Mouse (Mus musculus) megakaryocyte progenitor cell, adult 5-6 weeks (primary cell): ENCODE data around the gene Gm21119. TPM values are rescaled to one million over a fixed set of nuclear protein-coding genes. Genes with fewer than 3 reads are reported as not detected.
"Not testable (repeated sequence)": the region's sequence is repeated elsewhere in the genome, so short reads cannot be mapped to it uniquely, and the experiment has no call there.

Experiments
- ATAC-seq: replicated peaks from 2 replicates; pipeline ENCODE4 v1.8.0; 2016; ENCODE audit warnings: mild to moderate bottlenecking, moderate TSS enrichment, inconsistent platforms; ENCODE audit not compliant: poor library complexity
- total RNA-seq, 2 experiments: library from RNA; stranded (forward) in 1 of 2; stranded (reverse) in 1 of 2; fragments of 157-497, 149-512 nt in 1 of 2; fragments of 200-1000 nt in 1 of 2; gene quantifications; 2 replicates each; pipeline versions ENCODE4 v1.2.3 to v1.2.4; 2015 to 2017

Gene Gm21119
- total RNA-seq (2015) (not detected in 2 replicates), total RNA-seq (2017) (0.10 TPM in 1 of 2 replicates, not detected in the other)

DNA sequence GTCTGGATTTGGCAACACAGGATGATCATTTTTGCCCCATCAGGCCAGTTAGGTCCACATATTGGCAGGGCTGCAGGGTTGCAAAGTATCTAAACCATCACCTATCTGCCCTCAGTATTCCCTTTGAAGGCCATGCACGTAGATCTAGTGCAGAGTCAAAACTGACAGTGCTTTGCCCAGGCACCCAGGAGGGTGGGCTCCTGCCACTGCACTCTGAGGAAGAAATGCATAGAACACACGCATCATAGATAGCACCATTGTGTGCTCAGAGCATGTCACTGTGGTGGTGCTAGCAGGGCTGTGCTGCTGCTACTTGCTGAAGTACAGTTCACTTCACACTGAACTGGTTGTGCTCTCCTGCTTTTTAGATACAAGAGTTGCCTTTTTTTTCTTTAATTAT lies at the start of gene Gm21119:
Gm21119 (plus strand) TSS at position 301 of the 400 bp plus-strand sequence.
- not testable (repeated sequence) for ATAC-seq

DNA sequence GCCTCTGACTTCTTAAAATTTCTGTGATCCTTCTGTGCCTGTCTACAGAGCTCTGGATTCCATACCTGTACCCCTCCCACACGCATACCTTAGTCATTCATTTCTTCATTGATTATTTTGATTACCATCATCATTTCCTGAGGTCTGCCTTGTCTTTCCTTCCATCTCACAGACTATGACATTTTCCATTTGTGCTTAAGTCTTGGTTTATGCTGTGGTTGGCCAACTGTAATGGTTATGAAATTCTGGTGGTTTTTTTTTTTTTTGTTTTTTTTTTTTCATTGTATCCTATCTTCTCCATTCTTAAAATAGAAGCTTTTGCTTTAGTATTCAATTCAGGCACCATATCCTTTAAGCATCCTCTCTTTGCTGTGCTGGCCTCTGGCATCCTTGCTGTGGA lies 48.0 kb upstream of the Gm21119 start:
- peak; percentile 65 for ATAC-seq

DNA sequence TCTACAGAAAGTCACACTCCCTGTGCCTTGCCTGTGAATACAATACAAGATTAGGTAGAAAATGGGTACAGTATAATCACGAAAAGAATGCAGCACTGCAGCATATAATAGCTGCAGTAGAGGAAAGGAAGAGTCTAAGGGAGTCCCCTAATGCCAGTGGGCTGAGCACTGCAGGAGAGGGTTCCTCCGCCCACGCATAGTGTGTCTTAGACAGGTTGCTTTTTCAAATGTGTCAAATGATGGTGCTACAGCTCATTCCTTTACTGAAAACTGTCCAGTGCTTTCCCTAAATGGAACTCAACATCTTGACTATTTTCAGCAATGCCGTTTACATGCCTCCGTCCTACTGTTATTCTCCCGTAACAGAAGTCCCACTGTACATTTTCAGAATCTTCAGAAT lies 33.6 kb upstream of the Gm21119 start:
- ATAC-seq, result not testable (repeated sequence)

DNA sequence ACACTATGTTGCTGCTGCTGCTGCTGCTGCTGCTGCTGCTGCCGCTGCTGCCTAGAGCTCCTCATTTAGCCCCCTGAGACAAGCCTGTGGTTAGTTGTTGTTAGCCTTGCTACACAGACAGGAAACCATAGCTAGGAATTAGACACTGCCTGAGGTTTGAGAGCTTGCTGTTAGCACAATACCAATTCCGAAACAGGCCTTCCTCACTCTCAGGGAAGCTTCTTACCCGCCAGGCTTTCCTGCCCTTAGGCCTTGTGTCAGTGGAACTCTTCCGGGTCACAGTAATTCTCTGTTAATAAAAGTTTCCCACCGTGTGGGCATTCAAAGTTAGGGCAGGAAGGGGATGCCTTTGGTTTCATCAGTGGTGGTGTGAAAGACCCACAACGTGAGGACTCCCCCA lies 31.9 kb upstream of the Gm21119 start:
- ATAC-seq, result peak; percentile 85

DNA sequence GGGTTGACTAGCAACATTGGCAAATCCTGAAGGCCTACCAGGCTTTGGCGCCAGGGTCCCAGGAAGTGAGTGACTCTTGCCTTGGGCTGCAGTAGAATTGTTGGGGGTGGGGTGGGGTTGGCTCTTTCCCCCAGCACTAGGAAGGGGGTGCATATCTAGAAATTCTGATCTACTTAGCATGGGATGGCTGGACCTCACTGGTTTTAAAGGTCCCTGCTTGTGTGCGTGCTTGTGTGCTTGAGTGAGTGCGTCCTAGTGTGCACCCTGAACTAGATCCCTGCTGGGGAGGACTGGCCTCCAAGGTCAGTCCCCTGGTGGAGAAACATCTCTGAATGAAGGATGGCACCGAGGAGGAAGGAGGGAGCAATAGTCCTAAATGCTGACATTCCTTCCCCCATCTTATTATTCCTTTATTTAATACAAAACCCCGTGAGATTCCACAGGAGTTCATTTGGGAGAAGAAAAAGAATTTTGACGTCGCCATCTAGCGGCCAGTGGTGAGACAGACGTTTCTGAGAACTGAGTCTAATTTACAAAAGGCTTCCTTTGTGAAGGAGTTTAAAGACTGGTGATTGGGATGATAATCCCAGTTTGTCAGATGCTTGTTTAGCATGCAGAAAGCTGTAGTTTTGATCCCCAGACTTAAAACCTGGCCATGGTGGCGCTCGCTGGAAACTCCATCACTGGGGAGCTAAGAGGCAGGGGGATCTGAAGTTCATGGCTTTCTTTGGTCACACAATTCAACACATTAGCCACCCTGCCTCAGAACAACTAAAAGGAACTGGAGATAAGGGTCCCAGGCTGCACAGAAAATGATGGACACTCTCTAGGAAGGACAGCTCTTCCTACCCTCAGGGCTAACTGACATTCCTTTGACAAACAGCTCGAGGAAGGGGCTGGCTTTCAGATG lies 26.2 kb upstream of the Gm21119 start:
- ATAC-seq, result peak; percentile 73

DNA sequence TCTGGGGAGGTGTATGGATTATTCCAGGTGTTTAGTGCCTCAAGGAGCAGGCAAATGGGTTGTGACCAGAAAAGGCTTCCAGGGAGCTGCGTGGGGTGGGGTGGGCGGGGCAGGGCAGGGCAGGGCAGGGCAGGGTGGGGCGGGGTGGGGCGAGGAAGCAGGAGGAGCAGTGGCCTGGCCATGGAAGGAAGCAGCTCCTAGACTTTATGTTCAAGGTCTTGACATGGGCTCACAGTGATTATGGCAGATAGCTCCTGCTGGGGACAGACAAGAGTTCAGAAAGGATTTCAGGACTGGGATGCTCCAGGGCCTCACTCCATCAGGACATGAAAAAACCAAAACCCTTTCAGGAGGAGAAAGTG lies 25.6 kb upstream of the Gm21119 start:
- 0 out of 2 replicates have a peak, but pooled peaks have one; percentile 34 for ATAC-seq

DNA sequence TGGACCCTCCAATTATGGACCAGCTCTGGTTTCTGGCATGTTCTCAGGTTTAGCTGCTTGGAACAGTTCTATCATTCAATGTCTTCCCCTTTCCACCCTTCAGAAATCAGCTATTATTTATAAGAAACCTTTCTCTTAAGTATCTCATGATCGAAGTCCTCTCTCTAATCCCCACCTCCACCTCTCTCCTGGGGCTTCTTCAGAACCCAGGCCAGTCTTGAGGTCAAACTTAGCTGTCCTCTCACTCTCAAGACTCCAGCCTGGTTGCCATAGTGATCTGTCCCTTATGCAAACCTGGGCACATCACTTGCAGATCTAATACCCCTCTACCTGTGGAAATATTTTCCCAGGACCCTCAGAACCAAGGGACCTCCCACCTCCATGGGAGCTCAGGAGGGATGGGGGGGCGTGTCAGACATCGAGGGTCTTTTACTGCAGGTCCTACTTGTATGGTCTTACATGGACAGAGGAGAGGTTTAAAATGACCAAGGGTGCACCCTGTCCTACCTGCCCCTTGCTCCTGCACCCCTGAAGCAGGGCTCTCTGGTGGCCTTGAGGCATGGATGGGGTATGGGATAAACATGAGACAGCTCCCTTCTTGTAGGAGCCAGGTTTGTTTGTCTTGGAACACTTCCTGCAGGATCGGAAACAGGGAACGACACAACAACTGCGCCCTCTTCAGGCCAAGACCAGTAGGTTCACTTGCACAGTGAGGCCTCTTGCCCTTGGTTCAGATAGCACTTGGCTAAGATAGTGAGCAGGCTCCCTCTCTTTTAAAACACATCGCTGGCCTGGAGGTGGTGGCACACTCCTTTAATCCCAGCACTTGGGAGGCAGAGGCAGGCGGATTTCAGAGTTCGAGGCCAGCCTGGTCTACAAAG lies 24.4 kb upstream of the Gm21119 start:
- peak; percentile 84 for ATAC-seq

DNA sequence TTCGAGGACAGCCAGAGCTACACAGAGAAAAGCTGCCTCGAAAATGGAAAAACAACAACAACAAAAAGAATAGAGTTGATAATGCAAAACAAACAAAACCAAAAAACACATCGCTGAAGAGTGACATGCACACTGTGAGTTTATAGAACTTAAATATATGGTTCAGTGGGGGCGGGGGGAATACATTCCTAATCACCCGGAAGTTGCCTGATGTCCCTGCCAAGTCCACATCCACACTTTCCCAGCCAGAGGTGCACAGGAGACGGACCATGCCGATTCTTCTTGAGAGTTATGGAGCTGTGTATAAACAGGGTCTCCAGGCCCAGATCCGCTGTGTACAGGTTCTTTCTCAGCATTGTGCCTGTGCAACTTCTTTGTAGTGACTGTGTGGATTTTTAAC lies 23.7 kb upstream of the Gm21119 start:
- not testable (repeated sequence) for ATAC-seq

DNA sequence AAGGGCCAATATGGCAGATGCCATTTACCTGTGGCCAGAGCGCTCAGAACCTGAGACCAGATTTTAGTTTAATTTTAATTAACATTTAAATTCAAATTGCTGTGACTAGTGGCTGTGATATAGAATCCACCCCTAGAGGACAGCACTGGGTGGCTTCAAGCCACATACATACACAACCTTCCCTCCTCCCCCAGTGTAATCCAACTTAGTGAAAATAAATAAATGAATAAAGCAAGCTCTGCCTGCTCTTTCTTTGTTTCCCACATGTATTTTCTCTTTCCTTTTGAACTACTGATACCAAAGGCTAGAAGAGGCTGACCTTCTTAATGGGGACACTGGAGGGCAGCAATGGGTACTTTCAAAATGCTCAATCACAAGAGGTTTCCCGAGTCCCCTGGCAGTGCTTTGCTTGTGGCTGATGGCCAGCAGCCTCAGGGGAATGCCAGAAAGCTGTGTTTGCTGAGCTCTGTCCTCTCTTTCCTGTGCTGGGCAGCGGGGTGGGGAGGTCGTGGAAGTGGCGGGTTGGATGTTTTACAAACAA lies 21.9 kb upstream of the Gm21119 start:
- not testable (repeated sequence) for ATAC-seq

DNA sequence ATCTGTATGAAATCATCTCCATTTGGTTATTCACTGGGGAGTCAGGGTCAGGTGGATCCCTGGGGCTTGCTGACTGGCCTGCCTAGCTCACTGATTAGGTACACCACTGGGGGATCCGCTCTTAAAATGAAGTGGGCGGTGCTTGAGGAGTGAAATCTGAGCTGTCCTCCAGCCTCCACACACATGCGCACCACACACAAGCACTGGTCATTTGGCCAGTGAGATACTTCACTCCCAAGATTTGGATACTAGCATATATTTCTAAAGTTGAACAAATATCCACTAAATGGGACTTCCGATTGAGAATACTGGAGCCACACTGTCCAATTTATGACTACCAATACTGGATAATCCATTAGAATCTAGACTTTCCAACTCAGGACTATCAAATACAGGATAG lies 20.9 kb upstream of the Gm21119 start:
- not testable (repeated sequence) for ATAC-seq

DNA sequence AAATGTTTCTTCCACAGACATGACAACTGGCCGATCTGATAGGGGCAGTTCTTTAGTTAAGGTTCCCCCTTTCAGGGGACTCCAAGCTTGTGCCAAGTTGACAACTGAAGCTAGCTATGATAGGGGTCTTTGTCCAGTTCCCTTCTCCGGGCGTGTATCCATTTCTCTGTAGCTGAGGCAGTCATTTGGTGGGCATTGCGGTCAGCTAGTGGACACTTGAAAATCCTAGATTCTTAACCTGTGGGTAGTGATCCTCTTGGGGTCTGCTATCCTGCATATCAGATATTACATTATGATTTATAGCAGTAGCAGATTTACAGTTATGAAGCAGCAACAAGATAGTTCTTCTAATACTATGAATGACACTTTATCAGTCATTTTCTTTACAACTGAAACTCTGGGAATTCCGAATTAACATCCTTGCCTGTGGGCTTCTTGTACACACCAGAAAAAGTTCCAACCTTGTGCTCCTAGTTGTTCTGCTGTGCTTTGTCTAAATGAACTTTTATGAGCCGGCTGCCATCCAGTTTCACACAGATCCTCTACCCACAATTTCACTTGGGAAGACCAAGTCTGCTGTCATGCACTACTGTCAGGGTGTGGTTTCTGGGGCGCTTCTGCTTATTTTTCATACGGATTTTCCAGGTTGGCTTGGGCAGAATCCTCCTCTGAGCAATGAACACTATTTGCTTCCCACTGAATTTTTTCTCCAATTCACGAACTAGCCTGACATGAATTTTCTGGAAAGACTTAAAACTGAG lies 18.5 kb upstream of the Gm21119 start:
- ATAC-seq, result not testable (repeated sequence)

DNA sequence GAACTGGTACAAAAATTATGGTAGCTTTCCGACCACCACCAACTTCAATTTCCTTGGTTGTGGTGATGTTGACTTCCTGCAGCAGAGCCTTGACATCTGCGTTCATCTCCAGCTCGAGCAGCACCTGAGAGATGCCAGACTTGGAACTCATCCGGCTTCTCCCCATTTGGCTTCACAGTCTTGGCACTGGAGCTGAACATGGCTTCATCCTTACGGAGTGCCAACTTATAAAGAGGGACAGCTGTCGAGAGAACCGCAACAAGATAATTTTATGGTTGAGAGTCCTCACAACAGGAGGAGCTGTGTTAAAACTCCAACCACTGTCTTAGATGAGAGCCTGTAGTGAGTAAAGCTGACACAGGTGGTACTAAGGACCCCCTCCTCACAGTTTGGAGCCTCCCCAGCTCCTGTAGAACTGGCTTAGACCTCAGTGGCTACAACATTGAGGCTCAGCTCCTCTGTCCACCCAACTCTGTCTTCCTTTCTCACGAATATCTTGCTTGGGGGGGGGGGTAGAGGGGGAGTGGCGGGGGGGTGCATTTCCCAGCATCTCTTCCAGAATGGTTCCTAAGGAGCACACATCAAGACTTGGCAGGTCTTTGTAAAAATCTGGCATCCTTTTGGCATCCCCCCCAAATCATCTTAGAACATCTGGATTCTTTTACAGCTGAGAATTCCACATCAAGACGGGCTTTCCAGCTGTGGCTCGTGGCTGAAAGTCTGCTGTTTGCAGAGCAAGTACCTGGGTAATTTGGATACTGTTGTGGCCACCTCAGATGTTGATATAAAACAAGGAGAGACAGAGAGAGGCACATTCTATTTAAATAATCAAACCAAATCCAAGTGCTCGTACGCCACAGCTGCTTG lies 17.6 kb upstream of the Gm21119 start:
- not testable (repeated sequence) for ATAC-seq

DNA sequence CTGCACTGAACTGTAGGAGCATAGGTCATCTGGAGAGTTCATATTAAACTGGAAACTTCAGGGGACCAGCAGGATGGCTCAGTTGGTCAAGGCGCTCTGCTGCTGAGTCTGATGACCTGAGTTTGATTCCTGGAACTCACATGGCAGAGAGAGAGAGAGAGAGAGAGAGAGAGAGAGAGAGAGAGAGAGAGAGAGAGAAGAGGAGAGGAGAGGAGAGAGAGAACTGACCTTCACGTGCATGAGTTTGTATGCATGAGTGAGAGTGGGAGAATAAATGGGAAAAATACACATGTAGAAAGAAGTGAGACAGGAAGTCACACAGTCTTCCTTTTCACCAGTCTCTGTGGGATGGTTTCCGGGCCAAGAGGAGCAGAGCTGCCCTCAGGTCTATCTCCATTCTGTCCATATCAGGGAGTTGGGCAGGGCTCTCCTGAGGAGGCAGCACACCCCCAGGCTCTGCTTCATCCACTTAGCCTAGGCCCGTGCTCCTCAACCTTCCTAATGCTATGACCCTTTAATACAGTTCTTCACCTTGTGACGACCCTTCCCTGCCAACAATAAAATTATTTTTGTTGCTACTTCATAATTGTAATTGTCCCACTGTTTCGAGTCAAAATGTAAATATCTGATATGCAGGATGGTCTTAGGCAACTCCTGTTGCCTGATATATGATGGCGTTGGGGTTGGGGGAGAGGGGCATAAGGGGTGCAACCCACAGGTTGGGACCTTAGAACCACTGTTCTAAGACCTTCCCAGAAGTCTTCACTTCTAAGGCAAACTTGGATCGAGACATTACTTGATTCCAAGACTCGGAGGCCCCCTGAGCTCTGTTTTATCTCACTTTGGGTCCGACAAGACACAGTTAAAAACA lies 16.2 kb upstream of the Gm21119 start:
- ATAC-seq, result not testable (repeated sequence)

DNA sequence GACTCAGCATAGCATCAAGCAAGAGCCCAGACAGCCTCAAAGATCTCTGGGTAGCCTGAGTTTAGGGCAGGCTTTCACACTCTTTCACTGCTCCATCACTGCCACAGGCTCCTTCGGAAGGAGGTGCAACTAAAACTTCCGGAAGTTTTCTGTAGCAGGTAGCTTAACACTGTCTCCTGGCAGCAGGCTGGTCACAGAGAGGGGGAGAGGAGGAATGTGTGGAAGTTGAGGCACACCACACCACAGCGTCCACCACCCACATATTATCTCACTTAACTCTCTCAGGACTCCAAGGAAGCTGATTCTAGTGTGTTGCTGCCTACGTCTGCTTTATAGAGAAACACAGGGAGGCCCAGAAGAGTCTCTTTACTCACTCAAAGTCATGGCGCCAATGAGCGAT lies 15.4 kb upstream of the Gm21119 start:
- not testable (repeated sequence) for ATAC-seq

DNA sequence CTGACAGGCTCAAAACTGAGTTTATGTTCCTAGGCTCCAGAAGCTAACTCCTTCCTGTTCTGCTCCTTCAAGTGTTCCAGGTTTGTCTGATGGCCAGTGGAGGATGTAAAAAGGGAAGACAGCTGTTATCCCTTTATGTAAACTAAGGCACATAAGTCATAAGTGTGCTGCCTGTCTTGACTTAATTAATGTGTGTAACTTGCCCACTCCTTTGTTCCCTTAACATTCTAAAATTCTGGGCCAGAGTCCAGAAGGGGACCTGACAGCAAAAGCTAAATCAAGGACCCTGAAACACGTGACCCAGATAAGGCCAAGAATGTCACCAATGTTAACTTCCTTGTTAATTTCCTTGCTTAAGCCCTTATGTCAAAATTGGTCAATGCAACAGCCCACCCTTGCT lies 3.9 kb upstream of the Gm21119 start:
- not testable (repeated sequence) for ATAC-seq

DNA sequence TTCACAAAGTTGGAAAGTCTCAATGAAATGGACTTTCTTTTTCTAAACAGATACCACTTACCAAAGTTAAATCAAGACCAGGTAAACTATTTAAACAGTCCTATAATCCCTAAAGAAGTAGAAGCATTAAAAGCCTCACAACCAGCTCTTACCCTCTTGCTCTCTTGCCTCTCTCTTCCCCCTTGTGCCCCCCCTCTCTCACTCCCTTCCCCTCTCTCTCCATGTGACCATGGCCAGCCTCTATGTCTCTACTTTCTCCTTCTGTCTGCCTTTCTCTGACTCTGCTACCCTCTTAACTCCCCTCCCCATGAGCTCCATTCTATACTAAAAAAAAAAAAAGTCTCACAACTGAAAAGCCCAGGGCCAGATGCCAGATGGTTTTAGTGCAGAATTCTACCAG lies 2.0 kb upstream of the Gm21119 start:
- ATAC-seq, result not testable (repeated sequence)

DNA sequence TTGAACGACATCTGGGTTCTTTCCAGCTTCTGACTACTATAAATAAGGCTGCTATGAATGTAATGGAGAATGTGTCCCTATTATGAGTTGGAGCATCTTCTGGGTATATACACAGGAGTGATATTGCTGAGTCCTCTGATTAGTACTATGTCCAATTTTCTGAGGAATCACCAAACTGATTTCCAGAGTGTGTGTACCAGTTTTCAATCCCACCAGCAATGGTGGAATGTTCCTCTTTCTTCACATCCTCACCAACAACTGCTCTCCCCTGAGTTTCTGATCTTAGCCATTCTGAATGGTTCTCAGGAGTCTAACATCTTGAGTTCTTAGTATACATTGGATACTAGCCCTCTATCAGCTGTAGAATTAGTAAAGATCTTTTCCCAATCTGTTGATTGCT lies 16.0 kb downstream of the Gm21119 start:
- ATAC-seq, result not testable (repeated sequence)

DNA sequence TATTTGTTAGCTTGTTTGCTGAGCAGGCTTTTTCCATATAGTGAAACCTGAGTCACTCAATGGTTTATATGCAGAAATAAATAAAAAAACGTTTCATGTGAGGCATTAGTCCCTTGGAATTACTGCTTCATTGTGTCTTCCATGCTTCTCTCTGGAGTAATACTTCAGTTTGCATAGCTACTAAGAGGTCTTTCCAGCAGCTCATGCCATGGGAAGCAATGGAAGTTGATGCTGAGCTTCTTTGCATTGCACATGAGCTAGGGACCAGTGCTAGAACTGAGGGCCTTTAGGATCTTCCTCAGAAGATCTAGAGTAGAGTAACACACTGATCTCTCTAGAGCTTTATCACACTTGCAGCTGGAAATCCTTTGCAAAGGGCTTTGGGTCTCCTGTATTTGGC lies 23.2 kb downstream of the Gm21119 start:
- not testable (repeated sequence) for ATAC-seq

DNA sequence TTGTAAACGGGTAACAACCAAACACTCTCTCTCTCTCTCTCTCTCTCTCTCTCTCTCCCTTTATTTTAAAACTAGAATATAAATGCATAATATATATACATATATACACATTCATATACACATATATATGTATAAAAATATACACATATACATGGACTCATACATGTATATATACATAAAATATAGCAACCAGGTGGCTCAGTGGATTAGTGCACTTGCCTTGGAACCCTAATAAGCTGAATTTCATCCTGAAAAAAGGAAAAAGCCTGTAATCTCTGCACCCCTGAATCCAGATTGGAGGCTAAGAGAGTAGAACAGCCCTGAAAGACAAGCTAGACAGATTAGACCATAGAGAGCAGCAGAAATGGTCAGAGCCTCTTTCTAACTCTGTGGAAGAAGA lies 28.8 kb downstream of the Gm21119 start:
- not testable (repeated sequence) for ATAC-seq
